Mouse (Mus musculus): ENCODE results near the gene Scp2. TPM values are rescaled to one million over a fixed set of nuclear protein-coding genes. Genes with fewer than 3 reads are reported as not detected.

The Scp2 gene
- polyA plus RNA-seq, 1 experiment from 2014 or later = 201 TPM

DNA sequence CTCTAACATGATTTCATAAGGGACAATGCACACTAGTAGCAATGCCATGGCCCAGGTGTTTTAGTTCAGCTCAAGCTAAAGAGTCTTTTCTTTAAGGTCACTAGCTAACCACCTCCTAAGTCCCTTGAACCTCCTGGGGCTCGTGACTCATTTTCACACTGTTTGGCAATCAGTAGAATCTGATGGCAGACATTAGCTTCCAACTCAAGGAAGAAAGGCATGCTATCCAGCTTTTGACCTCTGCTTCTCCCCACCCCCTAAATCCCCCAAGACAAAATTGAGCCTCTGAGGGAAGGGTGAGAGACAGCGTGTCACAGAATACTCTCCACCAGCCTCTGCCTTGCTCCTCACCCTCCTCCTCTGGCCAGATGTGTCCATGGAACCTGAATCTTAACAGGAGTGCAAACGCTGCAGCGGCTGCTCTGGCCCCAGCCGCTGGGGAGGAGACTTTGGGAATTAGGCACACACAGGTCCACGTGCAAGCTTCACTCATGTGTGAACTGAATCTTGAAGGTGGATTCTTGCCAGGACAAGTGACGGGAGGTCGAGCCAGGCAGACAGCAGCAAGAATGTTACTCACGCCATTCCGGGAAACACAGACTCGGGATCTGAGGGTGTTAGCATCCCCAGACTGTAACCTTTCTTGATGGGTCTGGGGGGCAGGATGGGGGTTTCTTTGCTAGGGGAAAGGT lies 146.0 kb downstream of the Scp2 start:
- Histone ChIP-seq H3K4me2 (replicated peaks; ENCODE audit: low read depth, low read length) (no peak overlapping the region), H3K36me3 (ENCODE audit: control insufficient read depth, insufficient read depth, low read length) (no peaks in the 10 kb centered on the region), H3K4me1 (ENCODE audit: control insufficient read depth, insufficient read depth, low read length) (0 out of 2 replicates have a peak, but pooled peaks cover 9% of the 10 kb centered on the region), H3K4me3 (ENCODE audit: low read depth, low read length) (no peak overlapping the region), H3K27ac (ENCODE audit: low read length) (no peak overlapping the region), H3K9ac (replicated peaks; ENCODE audit: low read depth, low read length) (no peak overlapping the region), H3K27me3 (ENCODE audit: control insufficient read depth, insufficient read depth, low read length) (no peaks in the 10 kb centered on the region), H3K9me3 (ENCODE audit: control insufficient read depth, low read depth, low read length) (no peaks in the 10 kb centered on the region)
- no peak for ATAC-seq (ENCODE audit: insufficient number of reproducible peaks, insufficient read depth, low FRiP score, low read depth)
- 30% methylated on average over 11 of the region's 11 CpGs for WGBS

DNA sequence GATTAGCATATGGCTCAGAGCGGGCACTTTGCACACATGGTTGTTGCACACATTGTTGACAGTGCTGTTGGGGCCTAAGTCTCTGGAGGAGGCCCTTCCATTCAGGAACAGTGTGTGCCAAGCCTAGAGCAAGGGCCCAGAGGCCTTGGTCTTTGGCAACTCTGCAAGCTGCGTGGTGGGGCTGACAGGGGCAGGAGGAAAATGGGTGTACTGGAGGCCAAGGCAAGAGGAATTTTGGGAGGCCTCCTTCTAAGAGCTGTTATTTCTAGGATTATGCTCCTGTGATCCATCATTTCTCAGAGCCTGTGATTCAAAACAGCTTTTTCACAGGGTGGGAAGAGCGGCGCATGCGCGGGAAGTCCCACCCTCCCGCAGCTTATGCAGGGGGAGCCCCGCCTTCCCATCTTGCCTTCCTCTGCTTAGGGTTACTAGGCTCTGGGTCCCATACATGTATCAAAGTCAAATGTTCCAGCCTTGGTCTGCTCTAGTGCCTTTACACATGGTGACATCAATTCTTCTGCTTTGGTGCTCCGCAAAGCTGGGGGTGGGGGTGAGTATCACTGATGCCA lies 148.3 kb downstream of the Scp2 start:
- ATAC-seq (ENCODE audit: insufficient number of reproducible peaks, insufficient read depth, low FRiP score, low read depth) = peak; percentile 43
- WGBS = 65% methylated on average over 9 of the region's 9 CpGs
- H3K36me3 ChIP-seq (ENCODE audit: control insufficient read depth, insufficient read depth, low read length) = no peaks in the 10 kb centered on the region

DNA sequence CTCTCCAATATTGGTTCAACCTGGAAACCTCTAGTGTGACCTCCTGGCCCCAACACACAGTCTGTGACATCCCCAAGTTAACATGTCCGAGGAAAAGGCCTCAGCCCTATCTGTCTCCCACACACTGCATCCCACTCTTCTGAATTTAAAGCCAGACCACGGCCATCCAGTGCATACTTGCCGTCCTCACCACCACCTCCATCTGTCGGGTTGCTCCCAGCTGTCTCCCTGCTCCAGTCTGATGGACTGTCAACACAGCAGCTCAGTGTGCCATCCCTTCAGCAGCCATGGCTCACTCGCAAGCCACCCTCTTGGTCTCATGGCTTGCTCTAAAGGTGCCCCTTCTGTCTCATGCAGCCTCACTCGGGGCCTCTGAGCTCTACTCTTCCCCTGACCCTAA lies 149.1 kb downstream of the Scp2 start:
- Histone ChIP-seq H3K4me1 (ENCODE audit: control insufficient read depth, insufficient read depth, low read length) (peaks cover 9% of the 10 kb centered on the region; the same call in 1 of the 2 replicates), H3K9ac (replicated peaks; ENCODE audit: low read depth, low read length) (no peak overlapping the region), H3K9me3 (ENCODE audit: control insufficient read depth, low read depth, low read length) (no peaks in the 10 kb centered on the region), H3K4me3 (ENCODE audit: low read depth, low read length) (no peak overlapping the region), H3K27me3 (ENCODE audit: control insufficient read depth, insufficient read depth, low read length) (no peaks in the 10 kb centered on the region), H3K27ac (ENCODE audit: low read length) (0 out of 2 replicates have a peak overlapping the region, but pooled peaks have one; percentile 21), H3K4me2 (replicated peaks; ENCODE audit: low read depth, low read length) (no peak overlapping the region), H3K36me3 (ENCODE audit: control insufficient read depth, insufficient read depth, low read length) (no peaks in the 10 kb centered on the region)
- WGBS = 78% methylated on average over 6 of the region's 6 CpGs
- ATAC-seq (ENCODE audit: insufficient number of reproducible peaks, insufficient read depth, low FRiP score, low read depth) = no peak

More for the DNA sequence above, 148.3 kb downstream of the Scp2 start:
- H3K9ac ChIP-seq (replicated peaks; ENCODE audit: low read depth, low read length) = no peak overlapping the region
- no peak overlapping the region for H3K4me2 ChIP-seq (replicated peaks; ENCODE audit: low read depth, low read length)
- no peak overlapping the region for H3K4me3 ChIP-seq (ENCODE audit: low read depth, low read length)
- H3K9me3 ChIP-seq (ENCODE audit: control insufficient read depth, low read depth, low read length) = no peaks in the 10 kb centered on the region
- H3K4me1 ChIP-seq (ENCODE audit: control insufficient read depth, insufficient read depth, low read length) = peaks cover 9% of the 10 kb centered on the region; the same call in 1 of the 2 replicates
- peak overlapping the region; percentile 27; the same call in 1 of the 2 replicates for H3K27ac ChIP-seq (ENCODE audit: low read length)
- H3K27me3 ChIP-seq (ENCODE audit: control insufficient read depth, insufficient read depth, low read length) = no peaks in the 10 kb centered on the region

GRCm38 (mm10) chr4:107995011-107995410 lies 149.8 kb downstream of the Scp2 start:
- Histone ChIP-seq H3K9ac (replicated peaks; ENCODE audit: low read depth, low read length) (no peak overlapping the region), H3K9me3 (ENCODE audit: control insufficient read depth, low read depth, low read length) (no peaks in the 10 kb centered on the region), H3K4me3 (ENCODE audit: low read depth, low read length) (no peak overlapping the region), H3K4me1 (ENCODE audit: control insufficient read depth, insufficient read depth, low read length) (peaks cover 9% of the 10 kb centered on the region; the same call in 1 of the 2 replicates), H3K27ac (ENCODE audit: low read length) (no peak overlapping the region), H3K36me3 (ENCODE audit: control insufficient read depth, insufficient read depth, low read length) (no peaks in the 10 kb centered on the region), H3K27me3 (ENCODE audit: control insufficient read depth, insufficient read depth, low read length) (no peaks in the 10 kb centered on the region), H3K4me2 (replicated peaks; ENCODE audit: low read depth, low read length) (no peak overlapping the region)
- no peak for ATAC-seq (ENCODE audit: insufficient number of reproducible peaks, insufficient read depth, low FRiP score, low read depth)
- 81% methylated on average over 6 of the region's 6 CpGs for WGBS

Small RNA genes lying within 50 kb of the gene (microRNA-seq; reads per million reads assigned to microRNA genes)
- not detected for gene Mir6397

Other genes with a start within 250 kb of the Scp2 start
- 44.2 and 48.3 TPM in 2 replicates for gene Cpt2, start 221.4 kb downstream of the Scp2 start, polyA plus RNA-seq (2014; fragmentation: Nextera tagmentation; extraction: Ambion mirVana)
- 0.41 TPM in 1 of 2 replicates, not detected in the other for gene Slc1a7, start 176.7 kb downstream of the Scp2 start, polyA plus RNA-seq (2014; fragmentation: Nextera tagmentation; extraction: Ambion mirVana)
- gene Podn, start 48.6 kb downstream of the Scp2 start, polyA plus RNA-seq (2014; fragmentation: Nextera tagmentation; extraction: Ambion mirVana) = 3.4 and 5.5 TPM in 2 replicates
- gene Echdc2, start 20.4 kb upstream of the Scp2 start, polyA plus RNA-seq (2014; fragmentation: Nextera tagmentation; extraction: Ambion mirVana) = 36.0 and 40.5 TPM in 2 replicates
- gene Zyg11a, start 73.0 kb upstream of the Scp2 start, polyA plus RNA-seq (2014; fragmentation: Nextera tagmentation; extraction: Ambion mirVana) = not detected in 2 replicates
- gene Zyg11b, start 156.1 kb upstream of the Scp2 start, polyA plus RNA-seq (2014; fragmentation: Nextera tagmentation; extraction: Ambion mirVana) = 15.1 and 18.1 TPM in 2 replicates
- gene Coa7, start 183.1 kb upstream of the Scp2 start, polyA plus RNA-seq (2014; fragmentation: Nextera tagmentation; extraction: Ambion mirVana) = 46.3 and 48.0 TPM in 2 replicates
- gene Shisal2a, start 238.4 kb upstream of the Scp2 start, polyA plus RNA-seq (2014; fragmentation: Nextera tagmentation; extraction: Ambion mirVana) = 2.0 and 2.8 TPM in 2 replicates